23 mouse cellular contexts compared by ENCODE assay signal in genomic region chr7:101509212-101509611, GRCm38 (mm10).
DNase-seq lines count a peak whose midpoint lies in the region; ATAC-seq lines count a peak whose summit lies in the region.
"Had no signal": no experiment of that assay in that cellular context is flagged by ENCODE, and none has a peak within 500 bp of the region (broad histone marks: within the 10 kb centered on the region; RNA-seq: fewer than 3 reads in every experiment).

No protein-coding gene starts in this region.

- ATAC-seq in hindbrain, embryonic 13.5 days (ENCODE audit: low FRiP score), result no peak
- no peak for ATAC-seq in hindbrain, embryonic 14.5 days (ENCODE audit: low FRiP score)
- ATAC-seq in midbrain, embryonic 13.5 days, result 0 out of 2 replicates have a peak, but pooled peaks have one; percentile 12
- ATAC-seq in midbrain, embryonic 15.5 days (replicated peaks), result no peak
- ATAC-seq: forebrain, embryonic 13.5 days; hindbrain, embryonic 16.5 days; intestine, embryonic 15.5 days had no signal

- peaks cover 11% of the 10 kb centered on the region for H3K4me1 ChIP-seq in hindbrain, embryonic 13.5 days (replicated peaks)
- peaks cover 12% of the 10 kb centered on the region for H3K4me1 ChIP-seq in hindbrain, embryonic 14.5 days (replicated peaks; ENCODE audit: control insufficient read depth, insufficient read depth, low read length)
- H3K4me1 ChIP-seq in midbrain, embryonic 13.5 days (replicated peaks), result peaks cover 8% of the 10 kb centered on the region
- H3K4me1 ChIP-seq in midbrain, embryonic 15.5 days, result peaks cover 12% of the 10 kb centered on the region; the same call in 1 of the 2 replicates

- no peaks in the 10 kb centered on the region for H3K36me3 ChIP-seq in hindbrain, embryonic 13.5 days
- H3K36me3 ChIP-seq in hindbrain, embryonic 14.5 days (replicated peaks; ENCODE audit: control insufficient read depth, insufficient read depth), result no peaks in the 10 kb centered on the region; the same call in 1 of the 2 replicates
- H3K36me3 ChIP-seq in midbrain, embryonic 13.5 days, result no peaks in the 10 kb centered on the region
- H3K36me3 ChIP-seq in midbrain, embryonic 15.5 days (replicated peaks), result no peaks in the 10 kb centered on the region
- H3K36me3 ChIP-seq: embryonic facial prominence, embryonic 13.5 days; intestine, embryonic 15.5 days; limb, embryonic 10.5 days had no signal

- H3K9ac ChIP-seq in hindbrain, embryonic 13.5 days, result peak overlapping the region; percentile 19; the same call in 1 of the 2 replicates
- no peak overlapping the region for H3K9ac ChIP-seq in hindbrain, embryonic 14.5 days
- no peak overlapping the region for H3K9ac ChIP-seq in midbrain, embryonic 13.5 days (replicated peaks)
- H3K9ac ChIP-seq in midbrain, embryonic 15.5 days, result no peak overlapping the region
- H3K9ac ChIP-seq: embryonic facial prominence, embryonic 13.5 days; forebrain, embryonic 13.5 days; intestine, embryonic 15.5 days had no signal

- H3K4me2 ChIP-seq in hindbrain, embryonic 13.5 days, result no peak overlapping the region
- H3K4me2 ChIP-seq in hindbrain, embryonic 14.5 days (replicated peaks), result no peak overlapping the region
- H3K4me2 ChIP-seq in midbrain, embryonic 13.5 days (replicated peaks), result no peak overlapping the region
- no peak overlapping the region for H3K4me2 ChIP-seq in midbrain, embryonic 15.5 days
- H3K4me2 ChIP-seq: embryonic facial prominence, embryonic 13.5 days; forebrain, embryonic 13.5 days; intestine, embryonic 15.5 days had no signal

- H3K27me3 ChIP-seq in hindbrain, embryonic 13.5 days, result peaks cover 19% of the 10 kb centered on the region
- H3K27me3 ChIP-seq in hindbrain, embryonic 14.5 days (ENCODE audit: control insufficient read depth, insufficient read depth, low read length), result peaks cover 9% of the 10 kb centered on the region
- H3K27me3 ChIP-seq in midbrain, embryonic 13.5 days, result peaks cover 15% of the 10 kb centered on the region
- peaks cover 10% of the 10 kb centered on the region for H3K27me3 ChIP-seq in midbrain, embryonic 15.5 days (replicated peaks)

- no peak overlapping the region for H3K4me3 ChIP-seq in hindbrain, embryonic 13.5 days
- no peak overlapping the region for H3K4me3 ChIP-seq in hindbrain, embryonic 14.5 days (replicated peaks; ENCODE audit: low read length)
- no peak overlapping the region for H3K4me3 ChIP-seq in midbrain, embryonic 13.5 days (replicated peaks)
- H3K4me3 ChIP-seq in midbrain, embryonic 15.5 days, result no peak overlapping the region
- H3K4me3 ChIP-seq: embryonic facial prominence, embryonic 13.5 days; erythroblast, embryonic 14.5 days; forebrain, embryonic 13.5 days; intestine, embryonic 15.5 days; limb, embryonic 10.5 days had no signal

- no peak overlapping the region for H3K27ac ChIP-seq in hindbrain, embryonic 13.5 days
- H3K27ac ChIP-seq in hindbrain, embryonic 14.5 days, result no peak overlapping the region
- no peak overlapping the region for H3K27ac ChIP-seq in midbrain, embryonic 13.5 days
- H3K27ac ChIP-seq in midbrain, embryonic 15.5 days, result no peak overlapping the region
- H3K27ac ChIP-seq: embryonic facial prominence, embryonic 13.5 days; forebrain, embryonic 13.5 days; intestine, embryonic 15.5 days; limb, embryonic 10.5 days had no signal

- H3K9me3 ChIP-seq in hindbrain, embryonic 13.5 days, result no peaks in the 10 kb centered on the region
- no peaks in the 10 kb centered on the region for H3K9me3 ChIP-seq in hindbrain, embryonic 14.5 days (ENCODE audit: control insufficient read depth, low read length)
- H3K9me3 ChIP-seq in midbrain, embryonic 13.5 days, result no peaks in the 10 kb centered on the region
- no peaks in the 10 kb centered on the region for H3K9me3 ChIP-seq in midbrain, embryonic 15.5 days
- H3K9me3 ChIP-seq: embryonic facial prominence, embryonic 13.5 days; forebrain, embryonic 13.5 days; intestine, embryonic 15.5 days; limb, embryonic 10.5 days had no signal

- no peak for DNase-seq in hindbrain, embryonic 14.5 days (ENCODE audit: low spot score)
- DNase-seq in adrenal gland, postnatal 10 days, result peak; percentile 33
- no peak for DNase-seq in cerebellum, postnatal 10 days
- DNase-seq in urinary bladder, postnatal 10 days (ENCODE audit: low spot score), result no peak
- DNase-seq: cerebellum, adult 11 months; cerebellum, postnatal 14 days; embryo, embryonic 11 days; gastrocnemius, postnatal 36 days; kidney, postnatal 36 days; layer of hippocampus, adult 9-11 months; liver; lung, postnatal 4 days; right cerebral cortex, postnatal 25 days; spleen, adult 18-20 months had no signal

- 37% methylated on average over 2 of the region's 2 CpGs for WGBS in hindbrain, embryonic 13.5 days
- 37% methylated on average over 2 of the region's 2 CpGs for WGBS in hindbrain, embryonic 14.5 days
- 54% methylated on average over 2 of the region's 2 CpGs for WGBS in midbrain, embryonic 13.5 days
- WGBS in midbrain, embryonic 15.5 days, result 47% methylated on average over 2 of the region's 2 CpGs
